Mouse (Mus musculus): Measurements from ENCODE around the gene Pdzd8. TPM values are rescaled to one million over a fixed set of nuclear protein-coding genes. Genes with fewer than 3 reads are reported as not detected.

The Pdzd8 gene
- total RNA-seq (2014; rRNA removed): 42.6 and 46.4 TPM in 2 replicates
- 10.2 and 10.8 TPM in 2 replicates for polyA plus RNA-seq (2015; fragmentation: Nextera tagmentation; extraction: Ambion mirVana)

DNA sequence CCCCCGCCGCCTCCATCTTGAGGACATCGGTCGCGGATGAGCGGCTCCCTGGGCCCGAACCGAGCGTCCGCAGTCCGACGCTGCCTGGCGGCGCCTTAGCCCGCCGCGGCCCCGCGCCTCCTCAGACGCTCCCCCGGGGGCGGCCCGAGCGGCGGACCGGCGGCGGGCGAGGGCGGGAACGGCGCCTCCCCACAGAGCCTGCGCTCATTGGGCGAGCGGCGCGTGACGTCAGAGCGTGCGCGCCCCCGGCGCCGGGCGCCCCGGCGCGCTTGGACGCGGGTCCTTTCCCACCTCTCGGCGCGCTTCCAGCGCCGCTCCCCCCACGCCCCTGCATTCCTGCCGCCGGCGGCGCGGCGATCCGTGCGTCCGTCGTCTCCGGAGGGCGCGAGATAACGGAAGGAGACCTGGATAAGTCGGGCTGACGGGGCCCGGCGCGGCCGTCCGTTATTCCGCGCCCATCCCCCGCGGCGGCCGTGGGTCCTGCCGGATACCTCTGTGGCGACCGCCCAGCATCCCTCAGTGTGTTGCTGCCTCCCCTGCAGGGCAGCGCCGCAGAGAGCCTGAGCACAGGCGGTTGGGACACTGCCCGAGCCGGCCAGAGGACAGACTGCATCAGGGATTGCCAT lies at the start of gene Pdzd8:
Gene Pdzd8, minus strand, starts transcription at position 123 of the 626 bp plus-strand sequence.
- peak; percentile 96 for DNase-seq (ENCODE audit: low spot score)
- H3K27ac ChIP-seq: peak within 1 kb of the TSS; percentile 89
- peak within 1 kb of the TSS; percentile 74 for H3K4me3 ChIP-seq (ENCODE audit: low read length)
- no peaks in the 10 kb centered on the region for H3K9me3 ChIP-seq (ENCODE audit: low read length)
- peak within 1 kb of the TSS; percentile 91 for H3K4me2 ChIP-seq (ENCODE audit: low read depth, low read length)
- peak; percentile 12; the same call in 1 of the 2 replicates for TF ChIP-seq CTCF (IDR thresholded peaks at IDR 0.05; ENCODE audit: low read depth)
- H3K9ac ChIP-seq (replicated peaks; ENCODE audit: low read length): peak within 1 kb of the TSS; percentile 66
- H3K4me1 ChIP-seq (ENCODE audit: insufficient read depth, low read length): peaks cover 9% of the 10 kb centered on the region
- H3K27me3 ChIP-seq (ENCODE audit: insufficient read depth, low read length): no peaks in the 10 kb centered on the region
- ATAC-seq: peak; percentile 95
- H3K36me3 ChIP-seq (ENCODE audit: insufficient read depth, low read length): no peaks in the 10 kb centered on the region
- under 1% methylated on average over 75 of the region's 91 CpGs for WGBS

DNA sequence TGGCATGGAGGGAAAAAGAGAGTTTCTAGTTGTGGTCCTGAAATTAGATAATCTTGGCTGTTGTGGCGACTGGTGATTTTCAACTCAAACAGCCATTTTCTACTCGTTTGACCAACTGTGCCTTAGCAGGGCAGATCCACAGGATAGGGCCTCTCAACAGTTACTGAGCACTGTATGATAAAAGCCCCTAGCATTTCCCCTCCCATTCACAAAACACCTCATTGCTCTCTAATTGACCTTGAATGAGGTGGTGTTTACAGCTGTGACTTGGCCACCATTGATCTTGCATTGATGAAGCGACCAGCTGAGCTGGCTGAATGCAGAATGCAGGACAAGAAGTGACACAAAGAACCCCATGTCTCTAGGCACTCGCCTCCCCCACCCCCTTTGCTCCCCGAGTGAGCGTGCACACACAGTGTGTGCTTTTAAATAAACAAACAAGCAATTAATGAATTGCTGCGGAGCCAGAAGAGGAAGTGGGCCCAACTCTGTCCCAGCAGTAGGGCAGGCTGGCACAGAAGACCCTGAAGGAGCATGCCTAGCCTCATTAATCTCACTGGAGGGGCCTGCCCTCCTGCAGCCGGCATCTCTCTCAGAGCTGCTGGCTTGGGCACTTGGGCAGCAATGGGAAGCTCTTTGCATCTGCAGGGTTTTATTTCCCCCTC lies 48.3 kb upstream of the Pdzd8 start:
- Histone ChIP-seq H3K4me3 (ENCODE audit: low read length) (no peak overlapping the region), H3K27me3 (ENCODE audit: insufficient read depth, low read length) (0 out of 2 replicates have a peak, but pooled peaks cover 3% of the 10 kb centered on the region), H3K9me3 (ENCODE audit: low read length) (no peaks in the 10 kb centered on the region), H3K27ac (no peak overlapping the region; the same call in 1 of the 2 replicates), H3K4me2 (ENCODE audit: low read depth, low read length) (no peak overlapping the region), H3K36me3 (ENCODE audit: insufficient read depth, low read length) (no peaks in the 10 kb centered on the region), H3K4me1 (ENCODE audit: insufficient read depth, low read length) (peaks cover 12% of the 10 kb centered on the region; the same call in 1 of the 2 replicates), H3K9ac (replicated peaks; ENCODE audit: low read length) (no peak overlapping the region)
- ATAC-seq: peak; percentile 78
- DNase-seq (ENCODE audit: low spot score): peak; percentile 56
- 20% methylated on average over 8 of the region's 8 CpGs for WGBS
- TF ChIP-seq CTCF (IDR thresholded peaks at IDR 0.05; ENCODE audit: low read depth): no peak

DNA sequence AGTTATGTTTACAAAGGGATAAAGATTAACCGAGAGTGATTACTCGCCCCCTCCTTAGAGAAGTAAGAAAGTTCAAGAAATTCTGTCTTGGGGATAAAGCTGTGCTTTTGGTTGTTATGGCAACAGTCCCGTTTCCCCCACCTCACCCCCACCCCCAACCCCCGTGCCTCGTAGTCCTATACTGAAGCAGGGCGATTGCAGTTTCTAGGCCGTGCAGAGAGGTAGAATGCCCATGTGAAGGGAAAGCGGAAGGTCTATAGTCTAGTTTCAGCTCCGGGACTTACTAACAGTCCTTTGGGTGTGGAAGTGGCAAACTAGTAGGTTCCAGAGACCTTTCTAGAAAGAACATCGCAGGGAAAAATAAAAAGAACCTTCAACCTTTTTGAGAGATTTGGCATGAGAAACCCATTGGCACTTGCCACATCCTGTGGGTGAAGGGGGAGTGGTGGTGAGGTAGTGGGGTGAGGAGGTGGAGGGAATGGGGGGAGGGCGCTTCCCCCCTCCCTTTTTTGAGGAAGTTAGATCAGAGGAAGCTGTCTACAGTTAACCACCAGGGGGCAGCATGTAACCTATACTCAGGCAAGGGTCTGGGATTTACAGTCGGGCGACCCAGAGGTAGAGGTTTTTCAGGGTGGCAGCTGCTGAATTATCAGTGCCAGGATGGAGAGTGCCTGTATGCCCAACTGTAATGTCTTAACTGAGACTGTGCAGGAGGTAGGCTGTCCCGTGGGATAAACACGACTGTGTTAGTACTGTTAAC lies 43.4 kb upstream of the Pdzd8 start:
- WGBS: 9% methylated on average over 15 of the region's 15 CpGs
- Histone ChIP-seq H3K9me3 (ENCODE audit: low read length) (no peaks in the 10 kb centered on the region), H3K4me3 (ENCODE audit: low read length) (no peak overlapping the region), H3K27ac (no peak overlapping the region), H3K27me3 (ENCODE audit: insufficient read depth, low read length) (no peaks in the 10 kb centered on the region), H3K9ac (replicated peaks; ENCODE audit: low read length) (no peak overlapping the region), H3K4me1 (ENCODE audit: insufficient read depth, low read length) (0 out of 2 replicates have a peak, but pooled peaks cover 8% of the 10 kb centered on the region), H3K4me2 (ENCODE audit: low read depth, low read length) (peak overlapping the region; percentile 32), H3K36me3 (ENCODE audit: insufficient read depth, low read length) (no peaks in the 10 kb centered on the region)
- TF ChIP-seq CTCF (IDR thresholded peaks at IDR 0.05; ENCODE audit: low read depth): peak; percentile 85
- ATAC-seq (peak; percentile 72), DNase-seq (ENCODE audit: low spot score) (peak; percentile 89)

DNA sequence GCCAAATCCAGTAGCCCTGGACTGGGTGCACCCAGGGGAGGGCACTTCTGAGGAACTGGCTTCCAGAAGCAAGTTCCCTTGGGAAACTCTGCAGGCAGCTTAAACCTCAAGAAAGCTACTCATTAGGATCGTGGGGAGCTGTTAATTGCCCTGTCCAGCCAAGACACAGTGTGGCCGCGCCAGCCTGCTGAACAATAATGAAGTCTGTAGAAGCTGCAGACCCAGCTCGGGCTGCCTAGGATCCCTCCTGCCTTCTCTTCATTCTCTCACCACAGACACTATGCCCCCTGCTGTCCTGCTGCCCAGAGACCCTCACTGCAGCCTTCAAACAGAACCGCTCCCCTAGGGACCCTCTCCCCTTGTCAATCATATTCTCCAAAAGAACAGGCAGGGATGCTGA lies 42.8 kb upstream of the Pdzd8 start:
- Histone ChIP-seq H3K9me3 (ENCODE audit: low read length) (no peaks in the 10 kb centered on the region), H3K9ac (replicated peaks; ENCODE audit: low read length) (no peak overlapping the region), H3K27ac (no peak overlapping the region), H3K4me3 (ENCODE audit: low read length) (no peak overlapping the region), H3K4me1 (ENCODE audit: insufficient read depth, low read length) (0 out of 2 replicates have a peak, but pooled peaks cover 5% of the 10 kb centered on the region), H3K36me3 (ENCODE audit: insufficient read depth, low read length) (no peaks in the 10 kb centered on the region), H3K4me2 (ENCODE audit: low read depth, low read length) (peak overlapping the region; percentile 32; the same call in 1 of the 2 replicates), H3K27me3 (ENCODE audit: insufficient read depth, low read length) (no peaks in the 10 kb centered on the region)
- ATAC-seq (no peak; the same call in 1 of the 2 replicates), DNase-seq (ENCODE audit: low spot score) (no peak)
- peak; percentile 13; the same call in 1 of the 2 replicates for TF ChIP-seq CTCF (IDR thresholded peaks at IDR 0.05; ENCODE audit: low read depth)
- 1% methylated on average over 5 of the region's 5 CpGs for WGBS

DNA sequence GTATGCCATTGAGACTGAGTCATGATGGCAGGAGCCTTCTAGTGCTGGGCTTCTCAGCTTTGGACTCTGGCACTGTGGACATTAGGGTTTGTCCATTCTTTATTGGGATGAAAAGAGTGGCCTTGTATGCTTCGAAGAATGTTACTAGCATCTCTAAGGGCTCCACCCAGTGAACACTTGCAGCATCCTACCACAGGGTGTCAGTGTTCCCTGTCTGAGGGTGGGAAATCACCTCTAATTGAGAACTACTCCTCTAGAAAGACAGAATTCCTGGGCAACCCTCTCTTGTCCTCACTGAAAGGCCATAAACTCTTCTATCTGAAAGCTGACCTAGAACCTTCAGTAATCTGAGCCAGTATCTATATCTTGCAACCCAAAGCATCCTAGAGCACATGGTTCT lies 41.6 kb upstream of the Pdzd8 start:
- Histone ChIP-seq H3K4me3 (ENCODE audit: low read length) (no peak overlapping the region), H3K4me1 (ENCODE audit: insufficient read depth, low read length) (0 out of 2 replicates have a peak, but pooled peaks cover 5% of the 10 kb centered on the region), H3K4me2 (ENCODE audit: low read depth, low read length) (no peak overlapping the region), H3K9me3 (ENCODE audit: low read length) (no peaks in the 10 kb centered on the region), H3K36me3 (ENCODE audit: insufficient read depth, low read length) (no peaks in the 10 kb centered on the region), H3K9ac (replicated peaks; ENCODE audit: low read length) (no peak overlapping the region), H3K27ac (no peak overlapping the region), H3K27me3 (ENCODE audit: insufficient read depth, low read length) (no peaks in the 10 kb centered on the region)
- DNase-seq (ENCODE audit: low spot score) (peak; percentile 66), ATAC-seq (no peak)
- WGBS: 61% methylated on average over 1 of the region's 1 CpGs
- peak; percentile 84 for TF ChIP-seq CTCF (IDR thresholded peaks at IDR 0.05; ENCODE audit: low read depth)
